Mouse (Mus musculus) kidney, postnatal 10 days (tissue): Measurements from ENCODE around the gene Krtap9-3.
A peak's percentile ranks its signal among the peaks of the same experiment; 100 is the strongest.
"Not testable (repeated sequence)": the region's sequence is repeated elsewhere in the genome, so short reads cannot be mapped to it uniquely, and the experiment has no call there.

Experiments
- DNase-seq: peaks from one replicate; pipeline ENCODE4 v3.0.0; 2021; ENCODE audit warnings: mixed read lengths

Krtap9-3 gene

DNA sequence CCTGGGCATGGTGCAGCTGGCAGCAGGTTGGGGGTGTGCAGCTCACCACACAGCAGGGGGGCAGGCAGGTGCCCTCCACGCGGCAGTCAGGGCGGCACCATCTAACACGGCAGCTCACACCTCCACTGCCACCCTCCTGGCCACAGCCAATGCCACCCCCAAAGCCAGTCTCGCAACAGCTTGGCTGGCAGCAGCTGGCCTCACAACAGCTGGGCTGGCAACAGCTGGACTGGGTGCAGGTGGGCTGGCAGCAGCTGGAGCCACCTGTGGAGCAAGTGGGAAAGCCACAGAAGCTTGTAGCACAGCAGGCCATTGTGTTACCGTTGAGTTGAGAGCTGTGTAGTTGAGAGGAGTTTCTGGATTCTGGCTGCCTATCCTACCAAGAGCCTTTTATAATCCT lies at the start of gene Krtap9-3:
Krtap9-3 (minus strand) TSS at position 364 of the 400 bp plus-strand sequence.
- DNase-seq = not testable (repeated sequence)

DNA sequence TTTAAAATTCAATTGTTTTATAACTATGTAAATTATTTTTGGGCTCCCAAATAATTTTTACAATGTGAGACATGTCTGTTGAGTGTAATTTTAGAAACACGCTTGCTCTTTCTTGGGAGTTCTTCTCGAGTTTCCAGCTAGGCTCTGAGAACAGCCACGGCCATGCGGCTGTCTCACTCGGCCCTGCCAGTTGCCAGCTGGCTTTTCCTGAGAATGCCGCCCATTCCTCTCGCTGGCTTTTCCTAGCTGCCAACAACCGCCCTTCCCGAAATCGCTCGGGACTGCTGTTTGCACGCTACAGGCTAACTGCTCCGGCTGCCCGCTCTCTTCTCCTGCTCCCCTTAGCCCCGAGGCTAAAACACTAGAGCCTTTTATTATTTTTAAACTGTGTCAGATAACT lies 48.5 kb upstream of the Krtap9-3 start:
- no peak for DNase-seq

DNA sequence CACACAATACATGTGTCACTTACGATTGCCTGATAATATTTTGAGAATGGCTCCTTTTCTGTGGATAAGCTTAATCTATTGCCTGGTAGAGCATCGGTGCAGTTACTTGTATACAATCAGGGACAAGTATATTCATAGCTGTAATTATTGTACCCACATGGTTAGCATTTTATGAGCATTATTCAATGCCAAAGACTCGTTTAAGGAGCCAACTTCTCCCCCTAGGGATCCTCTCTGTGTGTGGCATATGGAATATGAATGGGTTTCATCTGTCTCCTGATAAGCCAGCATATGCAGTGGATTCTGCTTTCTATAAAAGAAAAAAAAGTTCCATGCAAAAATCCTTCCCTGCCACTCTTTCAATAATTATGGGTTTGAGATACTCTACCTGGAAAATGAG lies 46.4 kb upstream of the Krtap9-3 start:
- no peak for DNase-seq

GRCm38 (mm10) chr11:99643635-99644139 lies 45.8 kb upstream of the Krtap9-3 start, which contains the start of gene Krtap4-7:
Gene Krtap4-7, minus strand, starts transcription at chr11:99644089.
- not testable (repeated sequence) for DNase-seq

GRCm38 (mm10) chr11:99640926-99641325 lies 43.0 kb upstream of the Krtap9-3 start:
- DNase-seq = no peak

DNA sequence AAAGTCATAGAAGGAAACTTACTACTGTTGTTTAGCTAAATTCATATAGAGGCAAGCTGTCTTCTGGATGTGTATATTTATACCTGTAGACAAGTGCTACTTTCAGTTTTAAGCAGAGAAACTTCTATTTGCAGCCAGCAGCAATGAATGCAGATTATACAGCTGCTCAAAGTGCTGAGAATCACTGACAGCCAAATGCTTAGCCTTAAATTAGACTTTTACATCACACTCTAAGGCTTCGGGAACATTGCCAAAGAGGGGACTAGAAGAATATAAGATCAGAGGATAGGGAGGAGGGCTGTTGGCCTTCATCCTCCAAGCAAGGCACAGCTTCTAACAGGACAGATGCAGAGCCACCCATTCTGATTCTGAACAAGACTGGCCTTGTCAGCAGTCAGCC lies 39.2 kb upstream of the Krtap9-3 start:
- no peak for DNase-seq

DNA sequence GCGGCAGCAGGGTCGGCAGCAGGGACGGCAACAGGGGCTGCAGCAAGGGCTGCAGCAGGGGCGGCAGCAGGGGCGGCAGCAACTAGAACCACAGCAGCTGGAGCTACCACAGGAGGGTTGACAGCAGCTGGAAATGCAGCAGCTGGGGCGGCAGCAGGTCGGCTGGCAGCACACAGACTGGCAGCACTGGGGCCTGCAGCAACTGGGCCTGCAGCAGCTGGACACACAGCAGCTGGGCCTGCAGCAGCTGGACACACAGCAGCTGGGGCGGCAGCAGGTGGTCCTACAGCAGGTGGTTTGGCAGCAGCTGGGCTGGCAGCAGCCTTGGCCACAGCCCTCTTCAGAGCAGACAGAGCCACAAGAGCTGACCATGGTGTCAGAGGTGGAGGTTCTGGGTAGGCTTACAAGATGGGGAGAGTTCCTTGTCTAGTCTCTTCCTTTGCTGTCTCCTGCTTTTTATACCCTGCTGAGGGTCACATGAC lies 36.8 kb upstream of the Krtap9-3 start, which contains the start of gene Krtap4-2:
Krtap4-2 (minus strand) TSS at position 432 of the 482 bp plus-strand sequence.
- DNase-seq = no peak

DNA sequence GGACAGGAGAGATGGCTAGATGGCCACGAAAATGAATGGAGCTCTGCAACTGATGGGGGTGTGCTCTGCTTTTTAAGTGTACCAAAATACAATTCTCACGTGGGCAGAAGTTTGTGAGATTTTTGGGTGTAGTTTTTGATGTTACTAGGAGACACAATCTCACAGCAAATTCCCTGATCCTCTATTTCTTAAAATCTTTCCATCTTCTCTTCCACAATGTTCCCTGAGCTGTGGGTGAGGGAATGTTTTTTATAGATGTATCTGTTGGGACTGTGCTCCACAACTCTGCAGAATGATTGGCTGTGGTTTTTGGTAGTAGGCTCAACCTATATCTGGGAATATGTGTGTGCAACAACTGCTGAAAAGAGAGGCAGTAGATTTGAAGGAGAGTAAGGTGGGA lies 35.4 kb upstream of the Krtap9-3 start:
- DNase-seq = no peak

DNA sequence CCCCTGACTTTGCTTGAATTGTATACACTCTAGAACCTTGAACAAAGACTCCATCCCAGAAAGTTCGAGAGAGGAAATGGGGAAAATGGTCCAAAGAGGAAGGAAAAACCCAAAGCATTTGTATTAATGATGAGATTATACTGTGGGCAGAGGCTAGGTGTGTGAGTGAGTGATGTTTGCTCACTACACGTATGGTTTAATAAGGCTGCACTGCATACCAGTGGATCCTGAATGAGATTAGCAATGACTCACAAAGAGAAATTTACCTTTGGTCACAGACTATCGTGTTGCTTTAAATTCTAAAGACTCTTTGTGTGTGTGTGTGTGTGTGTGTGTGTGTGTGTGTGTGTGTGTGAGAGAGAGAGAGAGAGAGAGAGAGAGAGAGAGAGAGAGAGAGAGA lies 33.0 kb upstream of the Krtap9-3 start:
- DNase-seq = no peak

DNA sequence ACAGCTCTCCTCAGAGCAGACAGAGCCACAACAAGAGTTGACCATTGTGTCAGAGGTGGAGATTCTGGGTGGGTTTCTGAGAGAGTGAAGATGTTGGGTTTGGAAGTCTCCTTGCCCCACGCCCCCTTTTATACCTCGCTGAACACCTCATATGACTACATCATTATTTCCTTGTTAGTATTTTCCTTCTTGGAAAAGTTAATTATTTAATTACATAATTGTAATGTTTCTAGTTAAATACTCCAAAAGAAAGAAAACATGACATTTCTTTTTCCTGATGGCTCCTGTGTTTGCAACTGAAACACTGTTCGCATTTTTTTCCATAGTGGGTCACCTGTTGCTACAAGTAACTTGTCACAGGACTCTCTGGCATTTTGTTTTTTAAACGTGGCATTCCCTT lies 30.2 kb upstream of the Krtap9-3 start, which contains the start of gene Krtap4-1:
Krtap4-1 (minus strand) TSS at position 101 of the 400 bp plus-strand sequence.
- no peak for DNase-seq

DNA sequence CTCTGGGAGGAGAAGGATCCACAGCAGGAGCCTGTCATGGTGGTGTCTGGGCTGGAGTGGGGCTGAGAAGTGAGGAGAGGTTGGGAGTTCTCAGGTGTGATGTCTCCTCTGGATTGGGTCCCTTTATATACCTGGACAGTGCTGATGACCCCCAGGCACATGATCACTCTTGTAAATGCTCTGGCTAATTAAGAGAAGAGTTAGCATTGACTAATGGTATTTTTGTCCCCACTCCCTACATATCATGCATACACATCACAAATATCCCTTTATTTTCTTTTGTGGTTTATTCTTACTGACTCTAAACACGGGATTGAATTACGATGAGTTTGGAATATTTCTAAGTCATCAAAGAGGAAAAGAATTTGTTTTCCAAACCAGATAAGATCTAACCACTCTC lies 22.4 kb upstream of the Krtap9-3 start, which contains the start of gene Gm11562:
Gm11562 (minus strand) TSS at position 101 of the 400 bp plus-strand sequence.
- DNase-seq = no peak

GRCm38 (mm10) chr11:99614796-99615363 lies 17.0 kb upstream of the Krtap9-3 start, which contains the start of gene Krtap2-4:
Gene Krtap2-4, minus strand, starts transcription at chr11:99614846.
- DNase-seq = no peak

DNA sequence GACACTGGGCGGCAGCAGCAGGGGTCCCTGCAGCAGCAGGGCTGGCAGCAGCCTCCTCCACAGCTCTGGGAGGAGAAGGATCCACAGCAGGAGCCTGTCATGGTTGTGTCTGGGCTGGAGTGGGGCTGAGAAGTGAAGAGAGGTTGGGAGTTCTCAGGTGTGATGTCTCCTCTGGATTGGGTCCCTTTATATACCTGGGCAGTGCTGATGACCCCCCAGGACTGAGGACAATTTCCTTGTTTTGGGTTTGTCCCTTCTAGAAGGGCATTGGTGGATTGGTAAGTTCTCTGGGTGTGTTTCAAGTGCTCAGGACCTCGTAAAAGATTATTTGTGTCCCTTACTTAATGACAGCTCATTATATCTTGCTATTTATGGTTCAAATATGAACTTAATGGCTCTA lies 12.2 kb upstream of the Krtap9-3 start, which contains the start of gene Gm11937:
Gm11937 (minus strand) TSS at position 101 of the 400 bp plus-strand sequence.
- not testable (repeated sequence) for DNase-seq

DNA sequence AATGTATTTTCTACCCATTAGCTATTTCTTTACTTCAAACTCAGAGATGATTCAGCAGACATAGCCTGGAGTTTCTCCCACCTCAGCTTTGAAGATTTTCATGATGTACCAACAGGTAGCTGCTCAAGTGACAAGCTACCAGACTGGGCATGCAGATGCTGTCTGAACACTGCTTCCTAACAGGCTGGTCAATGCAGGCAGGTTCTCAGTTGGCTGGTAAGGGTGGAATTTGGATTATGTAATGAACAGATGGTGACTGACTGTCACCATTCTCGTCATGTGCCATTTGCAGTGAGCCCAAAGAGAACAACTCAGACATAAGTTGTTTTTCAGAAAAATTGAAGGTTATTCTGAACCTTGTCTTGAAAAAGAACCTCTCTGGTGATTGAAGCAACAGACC lies 11.2 kb upstream of the Krtap9-3 start:
- no peak for DNase-seq

DNA sequence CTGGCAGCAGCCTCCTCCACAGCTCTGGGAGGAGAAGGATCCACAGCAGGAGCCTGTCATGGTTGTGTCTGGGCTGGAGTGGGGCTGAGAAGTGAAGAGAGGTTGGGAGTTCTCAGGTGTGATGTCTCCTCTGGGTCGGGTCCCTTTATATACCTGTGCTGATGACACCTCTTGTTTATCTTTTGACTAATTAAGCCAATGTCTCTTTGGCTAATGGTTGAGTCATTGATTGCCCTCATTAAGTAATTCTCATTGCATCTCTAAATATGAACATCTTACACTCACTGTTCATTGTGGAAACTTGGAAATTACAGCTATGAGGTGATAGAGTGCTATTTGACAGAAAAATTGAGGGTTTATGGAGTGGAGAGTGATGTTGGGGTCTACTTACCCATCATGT lies 5.3 kb upstream of the Krtap9-3 start, which contains the start of gene Gm11938:
Gm11938 (minus strand) TSS at position 101 of the 400 bp plus-strand sequence.
- DNase-seq = not testable (repeated sequence)

DNA sequence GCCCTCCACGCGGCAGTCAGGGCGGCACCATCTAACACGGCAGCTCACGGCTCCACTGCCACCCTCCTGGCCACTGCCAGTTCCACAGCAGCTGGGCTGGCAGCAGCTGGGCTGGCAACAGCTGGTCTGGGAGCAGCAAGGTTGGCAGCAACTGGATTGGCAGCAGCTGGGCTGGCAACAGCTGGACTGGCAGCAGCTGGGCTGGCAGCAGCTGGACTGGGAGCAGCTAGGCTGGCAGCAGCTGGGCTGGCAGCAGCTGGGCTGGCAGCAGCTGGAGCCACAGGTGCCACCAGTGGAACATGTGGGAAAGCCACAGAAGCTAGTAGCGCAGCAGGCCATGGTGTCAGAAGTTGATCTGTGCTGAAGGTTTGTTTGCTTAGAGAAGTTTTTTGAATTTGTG lies 6.9 kb downstream of the Krtap9-3 start, which contains the start of gene Krtap1-3:
Krtap1-3 (minus strand) TSS at position 359 of the 400 bp plus-strand sequence.
- no peak for DNase-seq

DNA sequence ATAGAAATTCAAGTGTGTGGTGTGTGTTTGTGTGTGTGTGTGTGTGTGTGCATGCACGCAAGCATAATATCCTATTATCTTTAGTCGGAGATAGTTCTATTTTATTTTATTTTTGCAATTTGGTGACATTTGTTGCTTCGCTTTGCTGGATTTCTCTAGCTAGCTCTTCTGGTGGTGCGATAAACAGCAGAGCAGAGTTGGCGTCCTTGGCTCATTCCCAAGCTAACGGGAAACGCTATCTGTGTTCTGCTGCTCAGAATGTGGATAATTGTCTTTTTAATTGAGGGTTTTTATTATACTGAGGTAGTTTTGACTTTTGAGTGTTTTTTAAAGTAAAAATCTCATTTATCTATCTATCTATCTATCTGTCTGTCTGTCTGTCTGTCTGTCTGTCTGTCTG lies 12.8 kb downstream of the Krtap9-3 start:
- no peak for DNase-seq

DNA sequence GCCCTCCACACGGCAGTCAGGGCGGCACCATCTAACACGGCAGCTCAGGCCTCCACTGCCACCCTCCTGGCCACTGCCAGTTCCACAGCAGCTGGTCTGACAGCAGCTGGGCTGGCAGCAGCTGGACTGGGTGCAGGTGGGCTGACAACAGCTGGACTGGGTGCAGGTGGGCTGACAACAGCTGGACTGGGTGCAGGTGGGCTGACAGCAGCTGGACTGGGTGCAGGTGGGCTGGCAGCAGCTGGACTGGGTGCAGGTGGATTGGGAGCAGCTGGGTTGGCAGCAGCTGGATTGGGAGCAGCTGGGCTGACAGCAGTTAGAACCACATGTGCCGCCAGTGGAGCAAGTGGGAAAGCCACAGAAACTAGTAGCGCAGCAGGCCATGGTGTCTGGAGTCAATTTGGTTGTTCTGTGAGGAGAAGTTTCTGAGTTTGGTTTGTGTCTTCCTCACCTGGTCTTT lies 14.6 kb downstream of the Krtap9-3 start, which contains the start of gene Krtap1-4:
Krtap1-4 (minus strand) TSS at position 410 of the 460 bp plus-strand sequence.
- DNase-seq = no peak

DNA sequence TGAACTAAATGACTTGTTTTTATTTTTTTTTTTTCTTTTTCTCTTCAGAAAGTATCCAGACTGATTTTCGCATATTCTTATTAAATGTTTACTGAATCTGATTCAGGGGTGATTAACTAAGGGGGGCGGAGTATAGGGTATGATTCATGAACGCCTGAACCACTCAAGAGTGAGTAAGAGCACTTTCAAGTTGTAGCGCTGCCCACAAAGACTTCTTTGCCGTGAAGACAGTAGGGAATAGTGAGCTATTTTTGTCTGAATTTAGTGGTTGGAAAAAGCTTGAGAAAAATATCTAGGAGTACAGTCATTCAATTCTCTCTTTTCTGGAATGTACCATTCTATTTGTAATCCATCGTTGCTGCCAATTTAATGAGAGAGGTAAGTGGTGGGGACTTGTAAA lies 16.3 kb downstream of the Krtap9-3 start:
- no peak for DNase-seq

DNA sequence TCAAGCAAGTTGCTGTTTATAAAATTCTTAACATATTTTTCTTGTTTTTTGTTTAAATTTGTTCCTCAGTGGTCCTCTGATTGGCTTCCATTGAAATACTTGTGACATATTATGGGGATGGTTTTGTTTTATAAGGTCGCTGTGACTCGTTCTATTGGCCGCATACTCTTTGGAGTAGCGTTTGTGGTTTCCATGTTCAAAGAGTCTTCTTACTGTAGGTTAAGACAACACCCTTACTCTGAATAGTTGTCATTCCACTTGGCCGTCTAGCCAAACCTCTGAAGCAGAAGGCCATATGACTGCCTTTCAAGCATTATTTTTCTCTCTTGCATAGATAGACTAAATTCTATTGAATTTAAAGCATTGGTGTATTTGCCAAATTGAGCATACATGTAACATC lies 16.9 kb downstream of the Krtap9-3 start:
- no peak for DNase-seq

GRCm38 (mm10) chr11:99580636-99581035 lies 17.3 kb downstream of the Krtap9-3 start, which contains the start of gene Krtap1-5:
Gene Krtap1-5, minus strand, starts transcription at chr11:99581016.
- DNase-seq = no peak

GRCm38 (mm10) chr11:99574106-99574505 lies 23.8 kb downstream of the Krtap9-3 start:
- DNase-seq = peak; percentile 83

DNA sequence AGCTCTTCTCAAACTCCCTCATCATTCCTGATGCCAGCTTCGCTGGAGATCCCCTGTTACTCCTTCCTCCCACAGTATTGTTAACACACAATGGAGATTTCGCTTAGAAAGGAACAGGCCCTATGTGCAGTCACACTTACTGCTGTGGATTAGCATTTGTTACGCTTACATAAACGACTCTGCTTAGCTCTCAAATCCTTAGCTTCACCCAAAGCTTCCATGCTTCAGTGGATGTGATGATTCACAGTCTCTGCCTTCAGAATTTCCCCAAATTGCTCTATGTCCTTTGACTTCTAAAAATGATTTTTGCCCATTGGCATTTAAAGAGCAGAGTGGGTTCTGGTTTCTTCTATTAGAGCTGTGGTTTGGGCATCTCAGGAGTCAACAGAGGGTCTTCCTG lies 24.7 kb downstream of the Krtap9-3 start:
- no peak for DNase-seq

- DNase-seq = no peak
Measured at GRCm38 (mm10) chr11:99566530-99566929, 31.4 kb downstream of the Krtap9-3 start, which contains the start of gene Krtap3-1. Gene Krtap3-1, minus strand, starts transcription at chr11:99566630.
